Mouse (Mus musculus) kidney, adult 10 weeks (tissue): ENCODE data around the gene Nudt19. TPM values are rescaled to one million over a fixed set of nuclear protein-coding genes. Genes with fewer than 3 reads are reported as not detected.

Source experiments
- polyA plus RNA-seq: library from polyadenylated mRNA; stranded (reverse); fragments of 350-450 nt; fragmentation: Illumina TruSeq; extraction: RNeasy Lipid Tissue Mini Kit (QIAGEN cat#74804); gene quantifications from one replicate; pipeline ENCODE4 v1.2.3, GENCODE M21; 2014; ENCODE audit warnings: low read depth, low replicate concordance

Gene Nudt19
- 1,575 TPM for polyA plus RNA-seq

GRCm38 (mm10) chr7:35556205-35556603 is at the start of gene Nudt19:
Gene Nudt19 (minus strand): TSS chr7:35556304.

GRCm38 (mm10) chr7:35586055-35586905 is 30.2 kb upstream of the Nudt19 start, which contains the start of gene Ankrd27:
Gene Ankrd27 (plus strand): TSS chr7:35586244.

GRCm38 (mm10) chr7:35585191-35586054 is 29.3 kb upstream of the Nudt19 start, which contains the start of gene Rgs9bp:
Gene Rgs9bp (minus strand): TSS chr7:35585582.

GRCm38 (mm10) chr7:35537562-35537961 is 18.5 kb downstream of the Nudt19 start, which contains the start of gene Tdrd12:
Gene Tdrd12 (minus strand): TSS chr7:35537745.

Other genes with a start within 250 kb of the Nudt19 start
- 5.5 TPM for gene Gpatch1, start 237.9 kb downstream of the Nudt19 start, polyA plus RNA-seq
- gene Rhpn2, start 222.1 kb downstream of the Nudt19 start, polyA plus RNA-seq: 15.9 TPM
- 4.4 TPM for gene Faap24, start 159.5 kb downstream of the Nudt19 start, polyA plus RNA-seq
- 32.3 TPM for gene Cep89, start 159.3 kb downstream of the Nudt19 start, polyA plus RNA-seq
- 62.5 TPM for gene Slc7a9, start 107.5 kb downstream of the Nudt19 start, polyA plus RNA-seq
- 0.73 TPM for gene Tdrd12, start 18.6 kb downstream of the Nudt19 start, polyA plus RNA-seq
- 0.57 TPM for gene Rgs9bp, start 29.3 kb upstream of the Nudt19 start, polyA plus RNA-seq
- gene Ankrd27, start 29.9 kb upstream of the Nudt19 start, polyA plus RNA-seq: 8.1 TPM
- gene Pdcd5, start 91.2 kb upstream of the Nudt19 start, polyA plus RNA-seq: 243 TPM
- 19.6 TPM for gene Dpy19l3, start 198.2 kb upstream of the Nudt19 start, polyA plus RNA-seq
- 8.6 TPM for gene Zfp507, start 246.7 kb upstream of the Nudt19 start, polyA plus RNA-seq